Mouse (Mus musculus) embryonic facial prominence, embryonic 12.5 days (tissue): ENCODE measurements around the gene Pla2g2f. TPM values are rescaled to one million over a fixed set of nuclear protein-coding genes. Genes with fewer than 3 reads are reported as not detected.

Experiments
- polyA plus RNA-seq: library from polyadenylated mRNA; unstranded; fragments of >200 nt; fragmentation: Nextera tagmentation; extraction: Ambion mirVana; gene quantifications from 2 replicates; pipeline ENCODE4 v1.2.1, GENCODE M21; 2016

Gene Pla2g2f
- polyA plus RNA-seq, 1 experiment from 2014 or later = not detected

Other genes starting within 250 kb of the Pla2g2f start
- gene Vwa5b1, start 121.7 kb downstream of the Pla2g2f start, polyA plus RNA-seq = 0.23 TPM in 1 of 2 replicates, not detected in the other
- gene Pla2g2c, start 32.8 kb downstream of the Pla2g2f start, polyA plus RNA-seq = 0.41 and 0.53 TPM in 2 replicates
- gene Ubxn10, start 20.5 kb downstream of the Pla2g2f start, polyA plus RNA-seq = 0.78 and 1.0 TPM in 2 replicates
- 0.13 and 0.32 TPM in 2 replicates for gene Pla2g2d, start 18.1 kb upstream of the Pla2g2f start, polyA plus RNA-seq
- gene Pla2g5, start 105.9 kb upstream of the Pla2g2f start, polyA plus RNA-seq = 0.82 and 0.84 TPM in 2 replicates
- not detected in 2 replicates for gene Gm13030, start 116.3 kb upstream of the Pla2g2f start, polyA plus RNA-seq
- not detected in 2 replicates for gene Pla2g2e, start 120.3 kb upstream of the Pla2g2f start, polyA plus RNA-seq
- 4.0 and 4.6 TPM in 2 replicates for gene Otud3, start 156.3 kb upstream of the Pla2g2f start, polyA plus RNA-seq
- not detected in 2 replicates for gene Rnf186, start 209.5 kb upstream of the Pla2g2f start, polyA plus RNA-seq
- 2.9 and 3.7 TPM in 2 replicates for gene Tmco4, start 215.3 kb upstream of the Pla2g2f start, polyA plus RNA-seq